Mouse (Mus musculus) retina, postnatal 1 day (tissue): ENCODE results near the gene Trio.
"Not testable (repeated sequence)": the region's sequence is repeated elsewhere in the genome, so short reads cannot be mapped to it uniquely, and the experiment has no call there.

Experiments
- DNase-seq: peaks from one replicate; pipeline ENCODE4 v3.0.0-alpha.2; 2012

Gene Trio

GRCm38 (mm10) chr15:27754571-27755260 is 270.9 kb downstream of the Trio start:
- DNase-seq: no peak

- no peak for DNase-seq
Observed at GRCm38 (mm10) chr15:27753923-27754322, 271.7 kb downstream of the Trio start.

- DNase-seq: no peak
Observed at GRCm38 (mm10) chr15:27752677-27753342, 272.8 kb downstream of the Trio start.

GRCm38 (mm10) chr15:27751612-27752405 is 273.8 kb downstream of the Trio start:
- DNase-seq: peak; percentile 76

- no peak for DNase-seq
Observed at GRCm38 (mm10) chr15:27748739-27749138, 276.9 kb downstream of the Trio start.

GRCm38 (mm10) chr15:27747512-27747911 is 278.1 kb downstream of the Trio start:
- no peak for DNase-seq

- DNase-seq: no peak
Observed at GRCm38 (mm10) chr15:27744995-27745394, 280.7 kb downstream of the Trio start.

GRCm38 (mm10) chr15:27740080-27740479 is 285.6 kb downstream of the Trio start:
- DNase-seq: no peak

GRCm38 (mm10) chr15:27731818-27732217 is 293.8 kb downstream of the Trio start:
- DNase-seq: no peak

GRCm38 (mm10) chr15:27726228-27726627 is 299.4 kb downstream of the Trio start:
- DNase-seq: no peak

- DNase-seq: no peak
Observed at GRCm38 (mm10) chr15:27724796-27725680, 300.6 kb downstream of the Trio start.

GRCm38 (mm10) chr15:27724298-27724697 is 301.4 kb downstream of the Trio start:
- DNase-seq: no peak

- DNase-seq: peak; percentile 60
Observed at GRCm38 (mm10) chr15:27723746-27724145, 301.9 kb downstream of the Trio start.

GRCm38 (mm10) chr15:27720297-27720696 is 305.4 kb downstream of the Trio start:
- not testable (repeated sequence) for DNase-seq

- DNase-seq: no peak
Observed at GRCm38 (mm10) chr15:27718668-27719067, 307.0 kb downstream of the Trio start.

- peak; percentile 42 for DNase-seq
Observed at GRCm38 (mm10) chr15:27715331-27715730, 310.3 kb downstream of the Trio start.

GRCm38 (mm10) chr15:27710698-27711097 is 314.9 kb downstream of the Trio start:
- no peak for DNase-seq

- no peak for DNase-seq
Observed at GRCm38 (mm10) chr15:27708968-27709612, 316.6 kb downstream of the Trio start.

- no peak for DNase-seq
Observed at GRCm38 (mm10) chr15:27708499-27708898, 317.1 kb downstream of the Trio start.

GRCm38 (mm10) chr15:27702972-27703313 is 322.7 kb downstream of the Trio start:
- peak; percentile 21 for DNase-seq

- no peak for DNase-seq
Observed at GRCm38 (mm10) chr15:27702031-27702971, 323.3 kb downstream of the Trio start.
